Mouse (Mus musculus) heart, embryonic 13.5 days (tissue): Measurements from ENCODE around the gene Mterf4. TPM values are rescaled to one million over a fixed set of nuclear protein-coding genes. Genes with fewer than 3 reads are reported as not detected.
"Not testable (repeated sequence)": the region's sequence is repeated elsewhere in the genome, so short reads cannot be mapped to it uniquely, and the experiment has no call there.

Source experiments
- ATAC-seq: fragments of 200-750 bp; cut with Nextera tagmentation; 2 replicates; pipeline ENCODE4 v1.8.0; 2017; ENCODE audit warnings: moderate TSS enrichment; ENCODE audit not compliant: insufficient number of reproducible peaks, low FRiP score, low TSS enrichment; ENCODE audit errors: extremely low read depth
- H3K27ac ChIP-seq: fragments of 300-500 bp; sonication (generic); replicated peaks from 2 replicates; pipeline ENCODE4 v1.5.1; 2015; ENCODE audit warnings: moderate library complexity, mild to moderate bottlenecking, inconsistent platforms
- H3K27me3 ChIP-seq: fragments of 300-500 bp; sonication (generic); replicated peaks from 2 replicates; pipeline ENCODE4 v1.6.1; 2015; ENCODE audit warnings: mild to moderate bottlenecking, inconsistent platforms
- H3K36me3 ChIP-seq: fragments of 300-500 bp; sonication (generic); 2 replicates; pipeline ENCODE4 v1.6.1; 2015; ENCODE audit warnings: mild to moderate bottlenecking, inconsistent platforms
- H3K4me1 ChIP-seq: fragments of 300-500 bp; sonication (generic); 2 replicates; pipeline ENCODE4 v1.6.1; 2015; ENCODE audit warnings: inconsistent platforms
- H3K4me2 ChIP-seq: fragments of 300-500 bp; sonication (generic); 2 replicates; pipeline ENCODE4 v1.6.1; 2015; ENCODE audit warnings: inconsistent platforms, mild to moderate bottlenecking, moderate library complexity
- H3K4me3 ChIP-seq: fragments of 300-500 bp; sonication (generic); 2 replicates; pipeline ENCODE4 v1.5.1; 2015; ENCODE audit warnings: moderate library complexity, mild to moderate bottlenecking, inconsistent platforms
- H3K9ac ChIP-seq: fragments of 300-500 bp; sonication (generic); 2 replicates; pipeline ENCODE4 v1.6.1; 2015; ENCODE audit warnings: inconsistent platforms, mild to moderate bottlenecking, moderate library complexity
- H3K9me3 ChIP-seq: fragments of 300-500 bp; sonication (generic); 2 replicates; pipeline ENCODE4 v1.6.1; 2016; ENCODE audit warnings: inconsistent platforms
- WGBS: fragments of 180-500 bp; shearing (Covaris S2); methylation state at CpG from one replicate; pipeline ENCODE4 v1.1.7; 2015; ENCODE audit warnings: mixed read lengths; 5-methylcytosine and 5-hydroxymethylcytosine counted together
- polyA plus RNA-seq: library from polyadenylated mRNA; unstranded; fragments of >200 nt; fragmentation: Nextera tagmentation; extraction: Ambion mirVana; gene quantifications from 2 replicates; pipeline ENCODE4 v1.2.1, GENCODE M21; 2015

Mterf4 gene
- polyA plus RNA-seq, 1 experiment from 2014 or later: 19.9 TPM

- not testable (repeated sequence) for H3K4me2 ChIP-seq, H3K9me3 ChIP-seq, H3K4me3 ChIP-seq, H3K9ac ChIP-seq, ATAC-seq, H3K27me3 ChIP-seq, H3K4me1 ChIP-seq, H3K27ac ChIP-seq
- H3K36me3 ChIP-seq: peaks cover 47% of the 10 kb centered on the region
- 87% methylated on average over 3 of the region's 3 CpGs for whole genome bisulfite sequencing
Observed at GRCm38 (mm10) chr1:93294491-93294890, 11.2 kb downstream of the Mterf4 start.

GRCm38 (mm10) chr1:93292006-93292405 is 13.7 kb downstream of the Mterf4 start:
- WGBS: 70% methylated on average over 8 of the region's 8 CpGs
- H3K36me3 ChIP-seq: peaks cover 23% of the 10 kb centered on the region
- H3K27me3 ChIP-seq: no peaks in the 10 kb centered on the region
- H3K4me1 ChIP-seq: no peaks in the 10 kb centered on the region
- H3K4me3 ChIP-seq: no peak overlapping the region
- no peak overlapping the region for H3K27ac ChIP-seq
- no peak overlapping the region for H3K4me2 ChIP-seq
- ATAC-seq: no peak
- no peak overlapping the region for H3K9ac ChIP-seq
- H3K9me3 ChIP-seq: no peaks in the 10 kb centered on the region

- no peak for ATAC-seq
- Histone ChIP-seq H3K4me1 (no peaks in the 10 kb centered on the region), H3K27ac (no peak overlapping the region), H3K9me3 (no peaks in the 10 kb centered on the region), H3K36me3 (peaks cover 19% of the 10 kb centered on the region), H3K9ac (no peak overlapping the region), H3K4me3 (no peak overlapping the region), H3K4me2 (no peak overlapping the region), H3K27me3 (no peaks in the 10 kb centered on the region)
- WGBS: 79% methylated on average over 1 of the region's 1 CpGs
Observed at GRCm38 (mm10) chr1:93291591-93291990, 14.1 kb downstream of the Mterf4 start.

DNA sequence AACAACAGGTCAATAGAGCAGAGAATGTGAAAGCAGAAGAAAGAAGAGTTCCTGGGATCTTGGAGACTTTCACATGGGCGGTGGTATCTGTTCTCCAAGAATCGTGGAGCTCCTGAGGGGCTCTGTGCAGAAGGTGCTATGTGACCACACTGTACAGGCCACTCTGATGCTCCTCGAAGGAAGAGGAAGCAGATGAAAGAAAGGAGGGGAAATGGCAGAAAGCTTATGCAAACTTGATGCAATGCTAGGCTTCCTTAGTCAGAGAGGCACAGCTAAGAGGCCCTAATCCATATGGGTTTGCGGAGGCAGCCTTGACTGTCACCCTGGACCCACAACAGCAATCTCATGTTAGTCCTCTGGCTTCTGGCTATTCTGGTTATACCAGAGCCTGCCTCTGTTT is 14.8 kb downstream of the Mterf4 start:
- H3K27ac ChIP-seq: no peak overlapping the region
- H3K9ac ChIP-seq: no peak overlapping the region
- H3K36me3 ChIP-seq: peaks cover 13% of the 10 kb centered on the region
- no peak overlapping the region for H3K4me2 ChIP-seq
- H3K4me1 ChIP-seq: no peaks in the 10 kb centered on the region
- ATAC-seq: no peak
- no peaks in the 10 kb centered on the region for H3K27me3 ChIP-seq
- WGBS: 75% methylated on average over 4 of the region's 4 CpGs
- H3K4me3 ChIP-seq: no peak overlapping the region
- H3K9me3 ChIP-seq: no peaks in the 10 kb centered on the region

GRCm38 (mm10) chr1:93289678-93290214 is 16.0 kb downstream of the Mterf4 start:
- H3K9ac ChIP-seq: no peak overlapping the region
- WGBS: 38% methylated on average over 3 of the region's 3 CpGs
- no peak overlapping the region for H3K27ac ChIP-seq
- H3K4me1 ChIP-seq: no peaks in the 10 kb centered on the region
- H3K4me2 ChIP-seq: no peak overlapping the region
- ATAC-seq: no peak
- no peaks in the 10 kb centered on the region for H3K27me3 ChIP-seq
- H3K36me3 ChIP-seq: peaks cover 7% of the 10 kb centered on the region; the same call in 1 of the 2 replicates
- no peaks in the 10 kb centered on the region for H3K9me3 ChIP-seq
- H3K4me3 ChIP-seq: no peak overlapping the region

- H3K4me3 ChIP-seq: no peak overlapping the region
- no peaks in the 10 kb centered on the region for H3K4me1 ChIP-seq
- no peaks in the 10 kb centered on the region for H3K9me3 ChIP-seq
- H3K27me3 ChIP-seq: 0 out of 2 replicates have a peak, but pooled peaks cover 16% of the 10 kb centered on the region
- H3K4me2 ChIP-seq: no peak overlapping the region
- no peak overlapping the region for H3K9ac ChIP-seq
- no peak overlapping the region for H3K27ac ChIP-seq
- H3K36me3 ChIP-seq: no peaks in the 10 kb centered on the region
- WGBS: 67% methylated on average over 7 of the region's 7 CpGs
- no peak for ATAC-seq
Observed at GRCm38 (mm10) chr1:93277041-93277440, 28.7 kb downstream of the Mterf4 start.

- Histone ChIP-seq H3K4me2 (no peak overlapping the region), H3K4me3 (no peak overlapping the region), H3K9me3 (no peaks in the 10 kb centered on the region), H3K4me1 (no peaks in the 10 kb centered on the region), H3K36me3 (no peaks in the 10 kb centered on the region), H3K27me3 (0 out of 2 replicates have a peak, but pooled peaks cover 10% of the 10 kb centered on the region), H3K27ac (no peak overlapping the region), H3K9ac (no peak overlapping the region)
- WGBS: 67% methylated on average over 6 of the region's 6 CpGs
- no peak for ATAC-seq
Observed at GRCm38 (mm10) chr1:93275561-93275960, 30.2 kb downstream of the Mterf4 start.

- WGBS: 2% methylated on average over 16 of the region's 16 CpGs
- Histone ChIP-seq H3K9me3 (no peaks in the 10 kb centered on the region), H3K4me1 (no peaks in the 10 kb centered on the region), H3K36me3 (peaks cover 4% of the 10 kb centered on the region; the same call in 1 of the 2 replicates), H3K27me3 (0 out of 2 replicates have a peak, but pooled peaks cover 7% of the 10 kb centered on the region), H3K4me2 (no peak overlapping the region), H3K27ac (no peak overlapping the region), H3K9ac (no peak overlapping the region), H3K4me3 (no peak overlapping the region)
- no peak for ATAC-seq
Observed at GRCm38 (mm10) chr1:93272409-93272821, 33.3 kb downstream of the Mterf4 start.

GRCm38 (mm10) chr1:93271751-93272150 is 34.0 kb downstream of the Mterf4 start:
- Histone ChIP-seq H3K9me3 (no peaks in the 10 kb centered on the region), H3K27ac (no peak overlapping the region), H3K4me2 (no peak overlapping the region), H3K4me3 (no peak overlapping the region), H3K27me3 (0 out of 2 replicates have a peak, but pooled peaks cover 5% of the 10 kb centered on the region), H3K9ac (no peak overlapping the region), H3K36me3 (peaks cover 4% of the 10 kb centered on the region; the same call in 1 of the 2 replicates), H3K4me1 (no peaks in the 10 kb centered on the region)
- no peak for ATAC-seq
- 73% methylated on average over 5 of the region's 6 CpGs for WGBS

- H3K4me1 ChIP-seq: no peaks in the 10 kb centered on the region
- 59% methylated on average over 3 of the region's 3 CpGs for WGBS
- H3K9me3 ChIP-seq: no peaks in the 10 kb centered on the region
- H3K27ac ChIP-seq: no peak overlapping the region
- H3K4me3 ChIP-seq: no peak overlapping the region
- H3K36me3 ChIP-seq: peaks cover 4% of the 10 kb centered on the region; the same call in 1 of the 2 replicates
- no peak for ATAC-seq
- no peaks in the 10 kb centered on the region for H3K27me3 ChIP-seq
- no peak overlapping the region for H3K9ac ChIP-seq
- no peak overlapping the region for H3K4me2 ChIP-seq
Observed at GRCm38 (mm10) chr1:93270516-93271240, 35.0 kb downstream of the Mterf4 start.

GRCm38 (mm10) chr1:93268246-93268645 is 37.5 kb downstream of the Mterf4 start:
- Histone ChIP-seq H3K27ac (no peak overlapping the region), H3K4me3 (no peak overlapping the region), H3K4me2 (no peak overlapping the region), H3K4me1 (no peaks in the 10 kb centered on the region), H3K36me3 (peaks cover 4% of the 10 kb centered on the region; the same call in 1 of the 2 replicates), H3K27me3 (no peaks in the 10 kb centered on the region), H3K9ac (no peak overlapping the region), H3K9me3 (no peaks in the 10 kb centered on the region)
- 73% methylated on average over 2 of the region's 2 CpGs for WGBS
- no peak for ATAC-seq

GRCm38 (mm10) chr1:93267207-93267606 is 38.5 kb downstream of the Mterf4 start:
- H3K9me3 ChIP-seq: no peaks in the 10 kb centered on the region
- ATAC-seq: no peak
- H3K36me3 ChIP-seq: peaks cover 4% of the 10 kb centered on the region; the same call in 1 of the 2 replicates
- H3K4me3 ChIP-seq: no peak overlapping the region
- H3K9ac ChIP-seq: no peak overlapping the region
- H3K27me3 ChIP-seq: no peaks in the 10 kb centered on the region
- no peaks in the 10 kb centered on the region for H3K4me1 ChIP-seq
- H3K4me2 ChIP-seq: no peak overlapping the region
- WGBS: 35% methylated on average over 3 of the region's 3 CpGs
- H3K27ac ChIP-seq: no peak overlapping the region
